Mouse (Mus musculus) G1E (cell line): Measurements from ENCODE around the gene Dedd2. TPM values are rescaled to one million over a fixed set of nuclear protein-coding genes. Genes with fewer than 3 reads are reported as not detected.

Experiments used
- ATAC-seq: 2 replicates; pipeline ENCODE4 v1.8.0; 2016; ENCODE audit warnings: mild to moderate bottlenecking; ENCODE audit not compliant: insufficient number of reproducible peaks, poor library complexity, low FRiP score, severe bottlenecking; ENCODE audit errors: extremely low read depth
- DNase-seq: peaks from one replicate; pipeline ENCODE4 v3.0.0; 2012; ENCODE audit warnings: low spot score
- H3K27me3 ChIP-seq: 2 replicates; pipeline ENCODE4 v1.6.1; 2012; ENCODE audit warnings: mild to moderate bottlenecking, low read length, inconsistent platforms; ENCODE audit not compliant: insufficient read depth
- H3K36me3 ChIP-seq: replicated peaks from 2 replicates; pipeline ENCODE3; 2012; ENCODE audit warnings: mild to moderate bottlenecking, inconsistent platforms
- H3K4me1 ChIP-seq: 2 replicates; pipeline ENCODE4 v1.6.1; 2012; ENCODE audit warnings: low read depth, low read length, inconsistent platforms, mixed read lengths; ENCODE audit not compliant: insufficient read depth
- H3K4me3 ChIP-seq: 2 replicates; pipeline ENCODE4 v1.5.1; 2012; ENCODE audit warnings: low read depth, mild to moderate bottlenecking, inconsistent platforms, low read length, moderate library complexity, mixed read lengths
- H3K9me3 ChIP-seq: replicated peaks from 2 replicates; pipeline ENCODE4 v1.6.1; 2012; ENCODE audit warnings: inconsistent platforms
- CTCF ChIP-seq: IDR thresholded peaks from 2 replicates; pipeline ENCODE4 v1.5.1; 2012; ENCODE audit warnings: low read depth, low read length, inconsistent platforms, mixed read lengths
- GATA1 ChIP-seq: IDR thresholded peaks from 2 replicates; pipeline ENCODE4 v1.6.1; 2012; ENCODE audit warnings: borderline replicate concordance, low read length, inconsistent platforms, mixed read lengths
- GATA2 ChIP-seq: IDR thresholded peaks from 2 replicates; pipeline ENCODE4 v1.6.1; 2012; ENCODE audit warnings: low read depth, low read length, inconsistent platforms, borderline replicate concordance
- POLR2AphosphoS5 ChIP-seq: IDR thresholded peaks from 2 replicates; pipeline ENCODE4 v1.6.1; 2012; ENCODE audit warnings: low read depth, low read length, inconsistent platforms; ENCODE audit not compliant: insufficient replicate concordance
- TAL1 ChIP-seq: conservative IDR thresholded peaks from 2 replicates; pipeline ENCODE4 v1.6.1; 2012; ENCODE audit warnings: low read depth, low read length, inconsistent platforms, mixed read lengths
- polyA plus RNA-seq: library from polyadenylated mRNA; stranded (reverse); fragments of >175 nt; gene quantifications from 2 replicates; pipeline ENCODE4 v1.2.3, GENCODE M21; 2012
- total RNA-seq, 2 experiments: library from RNA; stranded (forward) in 1 of 2; stranded (reverse) in 1 of 2; fragments of 200-1000 nt in 1 of 2; fragments of >200 nt in 1 of 2; fragmentation: Nextera tagmentation in 1 of 2; gene quantifications; 2 replicates each; pipeline ENCODE4 v1.2.3; 2014 to 2017

Dedd2 gene
- total and polyA plus RNA-seq, 3 experiments: 9.7 to 43.7 (median 13.1) TPM

GRCm38 (mm10) chr7:25246079-25246758 is 25.8 kb upstream of the Dedd2 start:
- H3K36me3 ChIP-seq: peaks cover 58% of the 10 kb centered on the region
- TF ChIP-seq GATA2: no peak
- no peak for TF ChIP-seq TAL1
- no peak for TF ChIP-seq POLR2AphosphoS5
- TF ChIP-seq GATA1: no peak
- TF ChIP-seq CTCF: no peak
- no peaks in the 10 kb centered on the region for H3K9me3 ChIP-seq
- H3K4me1 ChIP-seq: peaks cover 62% of the 10 kb centered on the region
- DNase-seq (no peak), ATAC-seq (no peak)
- no peak overlapping the region; the same call in 1 of the 2 replicates for H3K4me3 ChIP-seq
- no peaks in the 10 kb centered on the region for H3K27me3 ChIP-seq

- H3K4me1 ChIP-seq: peaks cover 62% of the 10 kb centered on the region
- H3K36me3 ChIP-seq: peaks cover 66% of the 10 kb centered on the region
- DNase-seq (no peak), ATAC-seq (no peak)
- no peaks in the 10 kb centered on the region for H3K27me3 ChIP-seq
- no peaks in the 10 kb centered on the region for H3K9me3 ChIP-seq
- no peak overlapping the region; the same call in 1 of the 2 replicates for H3K4me3 ChIP-seq
- TF ChIP-seq GATA1 (no peak), CTCF (no peak), TAL1 (no peak), POLR2AphosphoS5 (no peak), GATA2 (no peak)
These were observed 24.4 kb upstream of the Dedd2 start for GRCm38 (mm10) chr7:25244562-25245369.

- no peak for DNase-seq
- peaks cover 68% of the 10 kb centered on the region for H3K4me1 ChIP-seq
- no peak for TF ChIP-seq GATA1
- no peak for TF ChIP-seq TAL1
- TF ChIP-seq GATA2: no peak
- TF ChIP-seq CTCF: no peak
- no peak for TF ChIP-seq POLR2AphosphoS5
- ATAC-seq: no peak
- H3K9me3 ChIP-seq: no peaks in the 10 kb centered on the region
- peaks cover 65% of the 10 kb centered on the region for H3K36me3 ChIP-seq
- no peaks in the 10 kb centered on the region for H3K27me3 ChIP-seq
- H3K4me3 ChIP-seq: no peak overlapping the region
These were observed 22.9 kb upstream of the Dedd2 start for GRCm38 (mm10) chr7:25243361-25243760.

GRCm38 (mm10) chr7:25241062-25241461 is 20.6 kb upstream of the Dedd2 start:
- no peak for DNase-seq
- no peaks in the 10 kb centered on the region for H3K9me3 ChIP-seq
- peaks cover 48% of the 10 kb centered on the region for H3K36me3 ChIP-seq
- H3K4me1 ChIP-seq: peaks cover 49% of the 10 kb centered on the region
- H3K4me3 ChIP-seq: no peak overlapping the region
- TF ChIP-seq GATA1 (no peak), TAL1 (no peak), POLR2AphosphoS5 (no peak), GATA2 (no peak), CTCF (no peak)
- no peaks in the 10 kb centered on the region for H3K27me3 ChIP-seq
- no peak for ATAC-seq

GRCm38 (mm10) chr7:25240631-25241030 is 20.2 kb upstream of the Dedd2 start:
- Histone ChIP-seq H3K36me3 (peaks cover 48% of the 10 kb centered on the region), H3K27me3 (no peaks in the 10 kb centered on the region), H3K9me3 (no peaks in the 10 kb centered on the region), H3K4me3 (no peak overlapping the region), H3K4me1 (peaks cover 48% of the 10 kb centered on the region)
- TF ChIP-seq GATA2: no peak
- no peak for TF ChIP-seq GATA1
- no peak for TF ChIP-seq POLR2AphosphoS5
- TF ChIP-seq CTCF: no peak
- TF ChIP-seq TAL1: no peak
- DNase-seq (no peak), ATAC-seq (no peak)

- DNase-seq: peak; percentile 66
- TF ChIP-seq GATA2 (no peak), TAL1 (no peak), CTCF (no peak), POLR2AphosphoS5 (no peak), GATA1 (no peak)
- peak overlapping the region; percentile 82 for H3K4me3 ChIP-seq
- no peaks in the 10 kb centered on the region for H3K27me3 ChIP-seq
- H3K4me1 ChIP-seq: peaks cover 45% of the 10 kb centered on the region
- no peaks in the 10 kb centered on the region for H3K9me3 ChIP-seq
- peaks cover 48% of the 10 kb centered on the region for H3K36me3 ChIP-seq
- peak; percentile 42 for ATAC-seq
These were observed 18.6 kb upstream of the Dedd2 start for GRCm38 (mm10) chr7:25238829-25239623.
